Mouse (Mus musculus) neutrophil, adult 5-6 weeks (primary cell): ENCODE data around the gene Eif4g3. TPM values are rescaled to one million over a fixed set of nuclear protein-coding genes. Genes with fewer than 3 reads are reported as not detected.

Source experiments
- ATAC-seq: fragments of 151-379, 151-347 bp; 2 replicates; pipeline ENCODE4 v1.8.0; 2017; ENCODE audit warnings: mild to moderate bottlenecking, moderate TSS enrichment; ENCODE audit not compliant: insufficient number of reproducible peaks, poor library complexity, low FRiP score, severe bottlenecking; ENCODE audit errors: extremely low read depth
- total RNA-seq: library from RNA; stranded (forward); fragments of 200-1000 nt; gene quantifications from 2 replicates; pipeline ENCODE4 v1.2.3, GENCODE M21; 2017

The Eif4g3 gene
- total RNA-seq, 1 experiment from 2014 or later, result 95.8 TPM

GRCm38 (mm10) chr4:138184573-138184981 is 191.8 kb downstream of the Eif4g3 start:
- ATAC-seq, result no peak

DNA sequence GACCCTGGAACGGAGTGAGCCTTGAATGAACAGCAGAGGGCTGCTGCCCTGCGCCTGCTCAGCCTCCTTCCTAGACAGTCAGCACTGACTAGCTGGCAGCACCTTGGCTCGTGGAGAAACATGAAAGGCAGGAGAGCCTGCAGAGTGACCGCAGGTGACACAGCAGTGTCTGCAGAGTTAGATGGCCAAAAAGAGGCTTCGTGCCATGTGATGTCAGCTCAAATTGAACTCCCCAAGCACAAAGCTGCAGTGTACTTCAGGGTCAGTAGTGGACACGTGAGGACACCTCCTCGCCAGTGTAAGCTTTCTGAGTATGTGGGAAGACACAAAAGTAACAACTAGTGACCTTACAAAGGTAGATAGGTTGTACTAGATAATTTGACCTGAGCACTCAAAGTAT is 193.1 kb downstream of the Eif4g3 start:
- no peak for ATAC-seq

DNA sequence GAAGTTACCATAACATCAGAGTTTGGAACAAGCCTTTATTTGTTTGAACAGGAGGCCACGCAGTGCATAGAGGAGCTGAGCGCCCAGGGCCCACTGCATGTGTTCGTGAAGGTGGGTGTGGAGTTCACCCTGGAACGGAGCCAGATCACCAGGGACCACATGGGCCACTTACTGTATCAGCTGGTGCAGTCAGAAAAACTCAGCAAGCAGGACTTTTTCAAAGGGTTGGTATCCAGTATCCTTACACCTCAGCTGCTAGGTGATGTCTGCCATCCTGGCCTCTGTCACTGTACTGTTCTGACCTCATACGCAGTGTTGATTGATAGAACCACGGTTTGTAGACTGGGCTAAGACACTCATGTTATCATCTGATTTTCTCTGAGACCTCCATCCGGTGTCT is 195.2 kb downstream of the Eif4g3 start:
- ATAC-seq, result no peak

- no peak for ATAC-seq
Observed at GRCm38 (mm10) chr4:138192561-138192960, 199.7 kb downstream of the Eif4g3 start.

DNA sequence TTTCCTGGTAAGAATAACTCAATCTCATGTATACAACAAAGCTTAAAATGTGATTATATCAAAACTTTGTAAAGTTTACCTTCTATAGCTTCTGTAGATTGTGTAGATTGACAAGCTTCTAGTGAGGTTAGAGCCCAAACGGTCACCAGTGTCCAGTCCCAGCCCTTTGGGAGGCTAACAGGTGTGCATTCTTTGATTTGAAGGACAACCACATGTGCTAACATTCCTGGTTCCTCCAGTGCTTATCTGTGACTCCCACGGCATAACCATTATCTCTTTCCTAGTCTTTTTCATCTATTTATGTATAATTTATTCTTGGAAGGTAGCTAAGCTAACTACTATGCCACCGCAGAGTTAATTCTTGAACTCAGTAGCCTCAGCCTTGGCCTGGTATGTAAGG is 207.9 kb downstream of the Eif4g3 start:
- no peak for ATAC-seq

GRCm38 (mm10) chr4:138201696-138202095 is 208.9 kb downstream of the Eif4g3 start:
- ATAC-seq, result no peak

DNA sequence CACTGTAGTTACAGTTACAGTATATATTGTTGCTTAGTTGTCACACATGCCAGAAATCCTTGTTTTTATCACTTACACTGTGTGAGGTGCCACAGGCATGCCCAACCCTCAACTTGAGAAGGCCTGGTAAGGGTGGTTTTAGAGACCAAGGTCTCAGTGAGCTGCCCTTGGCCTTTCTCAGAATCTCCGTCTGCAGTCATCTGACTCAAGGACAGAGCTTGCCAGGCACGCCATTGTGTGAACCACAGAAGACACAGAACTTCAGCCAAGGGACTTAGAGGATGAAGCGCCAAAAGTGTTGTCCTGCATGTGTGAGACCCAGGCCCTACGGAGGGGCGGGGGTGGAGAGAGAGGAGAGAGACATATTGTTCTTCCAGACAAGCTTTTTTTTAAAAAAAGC is 217.3 kb downstream of the Eif4g3 start:
- no peak for ATAC-seq

GRCm38 (mm10) chr4:138213861-138214260 is 221.0 kb downstream of the Eif4g3 start:
- no peak for ATAC-seq

DNA sequence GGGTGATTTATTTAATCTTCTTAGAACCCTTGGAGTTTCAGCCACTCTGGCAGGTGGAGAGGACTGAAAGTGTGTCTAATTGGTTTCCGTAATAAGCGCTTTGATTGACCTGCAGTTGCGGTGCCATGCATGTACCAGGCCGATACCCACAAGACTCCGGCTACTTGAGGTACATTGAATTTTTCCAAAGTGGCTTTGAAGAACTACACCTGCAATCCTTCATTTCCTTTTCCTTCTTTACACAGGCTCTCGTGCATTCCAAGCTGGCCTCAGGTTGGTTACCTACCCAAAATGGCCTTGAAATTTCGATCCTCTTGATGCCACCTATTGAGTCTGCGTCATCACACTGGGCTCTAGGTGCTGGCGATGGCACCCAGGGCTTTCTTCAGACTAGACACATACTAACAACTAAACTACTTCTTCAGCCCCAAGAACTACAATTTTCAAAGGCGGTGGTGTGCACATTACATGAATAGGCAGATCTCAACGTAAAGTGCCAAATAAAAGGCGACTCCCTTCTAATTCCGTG is 222.9 kb downstream of the Eif4g3 start:
- no peak for ATAC-seq

DNA sequence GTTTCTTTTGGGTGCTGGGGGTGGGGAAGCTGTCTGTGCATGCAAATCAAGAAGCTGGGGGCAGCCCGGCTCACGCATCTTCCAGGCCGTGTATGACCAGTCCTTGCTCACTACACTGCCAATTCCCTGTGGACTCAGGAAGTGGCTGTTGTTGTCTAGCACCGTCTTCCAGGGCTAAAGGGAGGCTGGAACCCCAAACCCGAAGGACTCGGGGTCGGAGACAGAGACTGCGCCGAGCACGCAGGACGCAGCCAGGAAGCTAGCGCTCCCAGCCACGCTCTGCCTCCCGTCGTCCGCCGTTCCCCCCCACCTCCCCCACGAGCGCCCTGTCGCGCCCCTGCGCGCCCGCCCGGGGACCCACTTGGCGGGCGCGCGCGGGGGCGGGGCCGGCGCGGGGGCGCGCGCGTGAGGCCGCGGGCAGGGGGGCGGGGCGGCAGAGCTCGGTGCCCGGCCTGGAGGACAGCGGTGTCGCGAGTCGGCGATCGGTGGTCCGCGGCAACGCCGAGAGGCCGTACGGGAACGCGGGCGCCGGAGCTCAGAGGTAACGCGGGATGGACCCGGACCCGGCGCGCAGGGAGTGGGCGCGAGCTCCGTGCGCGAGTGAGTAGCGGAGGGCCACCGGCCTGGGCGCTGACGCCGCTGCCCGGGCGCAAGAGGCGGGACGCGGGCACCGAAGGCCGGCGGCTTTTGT is 223.5 kb downstream of the Eif4g3 start, which contains the start of gene Hp1bp3:
Gene Hp1bp3 (plus strand): TSS at position 97 of the 691 bp plus-strand sequence.
- ATAC-seq, result peak; percentile 15; the same call in 1 of the 2 replicates

- peak; percentile 91 for ATAC-seq
Observed at GRCm38 (mm10) chr4:138216891-138217392, 224.1 kb downstream of the Eif4g3 start.

GRCm38 (mm10) chr4:138217441-138217840 is 224.6 kb downstream of the Eif4g3 start:
- ATAC-seq, result no peak

- ATAC-seq, result no peak
Observed at GRCm38 (mm10) chr4:138217951-138218685, 225.3 kb downstream of the Eif4g3 start.

DNA sequence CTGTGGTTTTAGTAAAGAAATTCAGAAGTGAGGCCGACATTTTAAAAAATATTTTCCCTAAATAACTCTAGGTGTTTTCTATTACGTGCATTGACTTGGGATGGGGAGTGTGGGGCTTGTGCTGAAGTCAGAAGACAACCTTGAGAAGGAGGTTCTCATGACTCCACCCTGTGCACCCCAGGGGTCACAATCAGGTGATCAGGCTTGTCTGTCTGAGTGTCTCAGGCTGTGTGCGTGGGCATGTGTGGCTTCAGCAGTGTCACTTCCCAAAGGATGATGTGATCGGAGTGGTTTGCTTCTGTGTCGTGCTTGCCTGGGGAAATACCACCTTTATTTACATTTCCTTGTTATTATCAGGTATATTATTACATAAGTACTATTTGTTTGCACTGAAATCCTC is 226.5 kb downstream of the Eif4g3 start:
- ATAC-seq, result no peak

DNA sequence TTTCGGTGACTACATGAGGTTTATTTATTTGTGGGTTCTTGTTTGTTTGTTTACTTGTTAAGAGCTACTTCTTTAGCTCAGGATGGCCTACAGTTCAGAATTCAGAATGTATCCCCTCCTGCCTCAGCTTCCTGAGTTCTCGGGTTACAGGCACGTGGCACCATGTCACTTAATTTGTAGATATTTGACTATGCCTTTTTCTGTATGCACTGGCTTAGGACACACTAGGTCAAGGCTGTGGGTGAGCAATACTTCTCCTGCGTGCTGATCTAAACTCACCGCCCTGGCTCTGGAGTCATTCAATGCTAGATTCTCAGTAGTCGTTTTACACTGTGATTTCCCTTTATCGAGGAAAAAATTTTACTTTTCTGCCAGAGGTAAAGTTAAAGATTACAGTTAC is 227.9 kb downstream of the Eif4g3 start:
- ATAC-seq, result no peak

DNA sequence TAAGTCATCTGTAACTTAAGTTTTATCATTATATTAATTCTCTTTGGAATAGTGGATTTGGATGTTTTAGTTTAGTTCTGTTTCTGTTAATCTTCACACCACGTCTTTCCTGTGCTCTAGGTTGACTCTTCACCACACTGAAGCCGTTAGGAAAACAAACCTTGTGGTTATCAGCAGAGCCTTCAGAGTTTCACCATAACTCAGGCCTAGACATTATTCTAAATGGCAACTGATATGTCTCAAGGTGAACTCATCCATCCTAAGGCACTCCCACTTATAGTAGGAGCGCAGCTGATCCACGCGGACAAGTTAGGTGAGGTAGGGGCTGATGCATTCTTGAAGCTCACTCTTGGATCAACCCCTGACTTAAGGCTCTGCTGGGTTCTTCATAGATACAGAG is 228.6 kb downstream of the Eif4g3 start:
- ATAC-seq, result no peak

DNA sequence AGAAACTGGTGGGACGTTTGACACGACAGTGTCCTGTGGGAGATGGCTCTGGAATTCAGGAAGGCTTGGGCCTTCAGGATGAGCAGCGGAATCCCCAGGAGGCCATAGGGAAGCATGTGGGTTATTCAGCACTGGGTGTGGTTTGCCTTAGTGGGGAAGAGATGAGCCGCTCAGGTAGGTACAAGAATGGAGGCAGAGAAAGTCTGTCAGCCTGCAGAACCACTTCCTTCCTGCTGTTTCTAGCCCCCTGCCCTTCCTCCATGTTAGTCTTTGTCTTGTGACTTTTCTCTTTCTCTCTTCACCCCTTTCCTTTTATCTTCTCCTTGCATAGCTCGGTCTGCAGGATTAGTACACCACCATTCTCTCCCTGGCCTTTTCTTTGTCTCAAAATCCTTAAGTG is 229.6 kb downstream of the Eif4g3 start:
- ATAC-seq, result no peak

DNA sequence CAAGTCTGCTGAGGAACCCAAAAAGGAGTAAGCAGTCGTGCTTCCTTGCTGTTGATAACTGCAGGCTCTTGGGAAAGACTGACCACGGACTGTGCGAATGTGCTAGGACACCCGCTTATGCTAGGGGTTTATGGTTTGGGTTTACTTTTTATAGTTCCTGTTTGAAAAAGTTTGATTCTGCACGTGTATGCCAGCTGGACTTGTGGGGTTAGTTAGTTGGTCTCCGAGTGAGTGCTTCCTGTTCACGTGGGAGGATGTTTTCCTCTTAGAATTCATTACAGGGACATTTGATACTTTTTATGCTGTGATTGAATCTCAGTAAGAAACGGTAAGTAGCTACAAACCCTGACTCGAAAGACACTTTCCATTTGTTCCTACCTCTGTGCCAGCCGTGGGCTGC is 230.8 kb downstream of the Eif4g3 start:
- no peak for ATAC-seq

GRCm38 (mm10) chr4:138246756-138247665 is 254.2 kb downstream of the Eif4g3 start:
- ATAC-seq, result no peak
